Mouse (Mus musculus) forebrain, embryonic 14.5 days (tissue): ENCODE results near the gene Nosip. TPM values are rescaled to one million over a fixed set of nuclear protein-coding genes. Genes with fewer than 3 reads are reported as not detected.
"Not testable (repeated sequence)": the region's sequence is repeated elsewhere in the genome, so short reads cannot be mapped to it uniquely, and the experiment has no call there.

Experiments used
- ATAC-seq: fragments of 200-750 bp; cut with Nextera tagmentation; 2 replicates; pipeline ENCODE4 v1.8.0; 2017; ENCODE audit warnings: mild to moderate bottlenecking, moderate library complexity
- DNase-seq: peaks from one replicate; pipeline ENCODE4 v3.0.0-alpha.2; 2015; ENCODE audit warnings: low spot score
- H3K27ac ChIP-seq: fragments of 300-500 bp; sonication (generic); 2 replicates; pipeline ENCODE4 v1.5.1; 2014; ENCODE audit warnings: low read depth, mild to moderate bottlenecking, control low read depth, low read length, moderate library complexity
- H3K27me3 ChIP-seq: fragments of 300-500 bp; sonication (generic); replicated peaks from 2 replicates; pipeline ENCODE4 v1.6.1; 2014; ENCODE audit warnings: low read length, control low read depth, mixed read lengths; ENCODE audit not compliant: control insufficient read depth, insufficient read depth
- H3K36me3 ChIP-seq: fragments of 300-500 bp; sonication (generic); 2 replicates; pipeline ENCODE4 v1.6.1; 2014; ENCODE audit warnings: low read length, control low read depth; ENCODE audit not compliant: control insufficient read depth, insufficient read depth
- H3K4me1 ChIP-seq: fragments of 300-500 bp; sonication (generic); 2 replicates; pipeline ENCODE4 v1.6.1; 2014; ENCODE audit warnings: antibody characterized with exemption, low read length, control low read depth; ENCODE audit not compliant: control insufficient read depth, insufficient read depth
- H3K4me2 ChIP-seq: fragments of 300-500 bp; sonication (generic); 2 replicates; pipeline ENCODE4 v1.6.1; 2014; ENCODE audit warnings: mild to moderate bottlenecking, control low read depth, low read length
- H3K4me3 ChIP-seq: fragments of 300-500 bp; sonication (generic); 2 replicates; pipeline ENCODE4 v1.5.1; 2014; ENCODE audit warnings: low read depth, low read length, control low read depth
- H3K9ac ChIP-seq: fragments of 300-500 bp; sonication (generic); 2 replicates; pipeline ENCODE4 v1.6.1; 2014; ENCODE audit warnings: mild to moderate bottlenecking, low read length, control low read depth, moderate library complexity
- H3K9me3 ChIP-seq: fragments of 300-500 bp; sonication (generic); replicated peaks from 2 replicates; pipeline ENCODE4 v1.6.1; 2016; ENCODE audit warnings: low read length, control low read depth, mixed read lengths; ENCODE audit not compliant: control insufficient read depth
- WGBS: fragments of 180-500 bp; shearing (Covaris S2); extraction: QIAGEN DNeasy Blood & Tissue Kit; methylation state at CpG from one replicate; pipeline ENCODE4 v1.1.7; 2014; 5-methylcytosine and 5-hydroxymethylcytosine counted together
- polyA plus RNA-seq: library from polyadenylated mRNA; unstranded; fragments of >200 nt; fragmentation: Nextera tagmentation; extraction: Ambion mirVana; gene quantifications from 2 replicates; pipeline ENCODE4 v1.2.1, GENCODE M21; 2014

The Nosip gene
- polyA plus RNA-seq, 1 experiment from 2014 or later = 71.8 TPM

- Histone ChIP-seq H3K27me3 (no peaks in the 10 kb centered on the region), H3K4me3 (no peak overlapping the region), H3K9me3 (no peaks in the 10 kb centered on the region), H3K36me3 (no peaks in the 10 kb centered on the region), H3K4me1 (no peaks in the 10 kb centered on the region), H3K27ac (no peak overlapping the region), H3K9ac (no peak overlapping the region), H3K4me2 (no peak overlapping the region)
- no peak for ATAC-seq
- DNase-seq = no peak
- WGBS = 52% methylated on average over 5 of the region's 5 CpGs
Observed at GRCm38 (mm10) chr7:45107052-45107645, 44.9 kb downstream of the Nosip start.

- WGBS = 93% methylated on average over 4 of the region's 4 CpGs
- not testable (repeated sequence) for H3K4me3 ChIP-seq, H3K9me3 ChIP-seq, H3K27ac ChIP-seq, H3K4me2 ChIP-seq, DNase-seq, H3K4me1 ChIP-seq, H3K36me3 ChIP-seq, H3K9ac ChIP-seq, ATAC-seq, H3K27me3 ChIP-seq
Observed at GRCm38 (mm10) chr7:45110089-45110488, 47.9 kb downstream of the Nosip start.

GRCm38 (mm10) chr7:45111940-45112339 is 49.7 kb downstream of the Nosip start:
- ATAC-seq = no peak
- 60% methylated on average over 2 of the region's 2 CpGs for WGBS
- Histone ChIP-seq H3K4me1 (no peaks in the 10 kb centered on the region), H3K4me2 (no peak overlapping the region), H3K27me3 (no peaks in the 10 kb centered on the region), H3K36me3 (no peaks in the 10 kb centered on the region), H3K9me3 (no peaks in the 10 kb centered on the region), H3K4me3 (no peak overlapping the region), H3K27ac (no peak overlapping the region), H3K9ac (no peak overlapping the region)
- no peak for DNase-seq

GRCm38 (mm10) chr7:45112529-45112928 is 50.3 kb downstream of the Nosip start:
- Histone ChIP-seq H3K27me3 (no peaks in the 10 kb centered on the region), H3K9me3 (no peaks in the 10 kb centered on the region), H3K4me3 (no peak overlapping the region), H3K27ac (no peak overlapping the region), H3K9ac (no peak overlapping the region), H3K4me1 (no peaks in the 10 kb centered on the region), H3K36me3 (peaks cover 1% of the 10 kb centered on the region; the same call in 1 of the 2 replicates), H3K4me2 (no peak overlapping the region)
- no peak for ATAC-seq
- WGBS = 72% methylated on average over 3 of the region's 3 CpGs
- no peak for DNase-seq

GRCm38 (mm10) chr7:45113476-45113875 is 51.2 kb downstream of the Nosip start:
- H3K27me3 ChIP-seq = no peaks in the 10 kb centered on the region
- ATAC-seq (no peak), DNase-seq (no peak)
- peaks cover 10% of the 10 kb centered on the region for H3K36me3 ChIP-seq
- H3K9me3 ChIP-seq = no peaks in the 10 kb centered on the region
- H3K27ac ChIP-seq = no peak overlapping the region
- WGBS = 82% methylated on average over 2 of the region's 2 CpGs
- no peak overlapping the region for H3K4me2 ChIP-seq
- no peak overlapping the region for H3K4me3 ChIP-seq
- no peak overlapping the region for H3K9ac ChIP-seq
- H3K4me1 ChIP-seq = no peaks in the 10 kb centered on the region

GRCm38 (mm10) chr7:45117566-45117965 is 55.3 kb downstream of the Nosip start:
- WGBS = 90% methylated on average over 8 of the region's 8 CpGs
- ATAC-seq = no peak

GRCm38 (mm10) chr7:45118336-45118735 is 56.1 kb downstream of the Nosip start:
- H3K36me3 ChIP-seq = peaks cover 57% of the 10 kb centered on the region

More at GRCm38 (mm10) chr7:45117566-45117965, 55.3 kb downstream of the Nosip start:
- no peaks in the 10 kb centered on the region for H3K9me3 ChIP-seq
- H3K27me3 ChIP-seq = no peaks in the 10 kb centered on the region
- DNase-seq = no peak
- H3K27ac ChIP-seq = no peak overlapping the region
- no peak overlapping the region for H3K9ac ChIP-seq
- H3K4me2 ChIP-seq = no peak overlapping the region
- no peak overlapping the region for H3K4me3 ChIP-seq
- peaks cover 49% of the 10 kb centered on the region for H3K36me3 ChIP-seq
- no peaks in the 10 kb centered on the region for H3K4me1 ChIP-seq

GRCm38 (mm10) chr7:45119780-45120709 is 57.8 kb downstream of the Nosip start:
- no peak for ATAC-seq
- no peak overlapping the region for H3K27ac ChIP-seq
- no peak overlapping the region for H3K4me3 ChIP-seq
- no peaks in the 10 kb centered on the region for H3K9me3 ChIP-seq
- no peak overlapping the region for H3K4me2 ChIP-seq
- H3K36me3 ChIP-seq = peaks cover 61% of the 10 kb centered on the region
- DNase-seq = no peak
- H3K4me1 ChIP-seq = peaks cover 7% of the 10 kb centered on the region; the same call in 1 of the 2 replicates
- H3K27me3 ChIP-seq = no peaks in the 10 kb centered on the region
- H3K9ac ChIP-seq = no peak overlapping the region; the same call in 1 of the 2 replicates
- 75% methylated on average over 5 of the region's 5 CpGs for WGBS

More at GRCm38 (mm10) chr7:45118336-45118735, 56.1 kb downstream of the Nosip start:
- ATAC-seq = no peak
- no peaks in the 10 kb centered on the region for H3K27me3 ChIP-seq
- H3K9ac ChIP-seq = no peak overlapping the region
- no peak overlapping the region for H3K4me2 ChIP-seq
- no peak for DNase-seq
- no peak overlapping the region for H3K4me3 ChIP-seq
- WGBS = 92% methylated on average over 6 of the region's 6 CpGs
- H3K9me3 ChIP-seq = no peaks in the 10 kb centered on the region
- no peak overlapping the region for H3K27ac ChIP-seq
- H3K4me1 ChIP-seq = peaks cover 6% of the 10 kb centered on the region; the same call in 1 of the 2 replicates

GRCm38 (mm10) chr7:45121404-45121803 is 59.2 kb downstream of the Nosip start:
- Histone ChIP-seq H3K36me3 (peaks cover 75% of the 10 kb centered on the region), H3K9me3 (no peaks in the 10 kb centered on the region), H3K27ac (no peak overlapping the region), H3K9ac (no peak overlapping the region), H3K4me2 (no peak overlapping the region), H3K27me3 (no peaks in the 10 kb centered on the region), H3K4me1 (peaks cover 7% of the 10 kb centered on the region; the same call in 1 of the 2 replicates), H3K4me3 (no peak overlapping the region)
- DNase-seq (no peak), ATAC-seq (no peak)
- WGBS = 72% methylated on average over 8 of the region's 8 CpGs
